Mouse (Mus musculus) forebrain, embryonic 16.5 days (tissue): Measurements from ENCODE around the gene Csf2rb. TPM values are rescaled to one million over a fixed set of nuclear protein-coding genes. Genes with fewer than 3 reads are reported as not detected.
"Not testable (repeated sequence)": the region's sequence is repeated elsewhere in the genome, so short reads cannot be mapped to it uniquely, and the experiment has no call there.

Experiments
- ATAC-seq: fragments of 200-750 bp; cut with Nextera tagmentation; 2 replicates; pipeline ENCODE4 v1.8.0; 2017; ENCODE audit warnings: mild to moderate bottlenecking, moderate library complexity
- H3K27ac ChIP-seq: fragments of 300-500 bp; sonication (generic); 2 replicates; pipeline ENCODE4 v1.5.1; 2014; ENCODE audit warnings: low read length, control low read depth
- H3K27me3 ChIP-seq: fragments of 300-500 bp; sonication (generic); replicated peaks from 2 replicates; pipeline ENCODE4 v1.6.1; 2014; ENCODE audit warnings: low read length; ENCODE audit not compliant: control insufficient read depth, insufficient read depth
- H3K36me3 ChIP-seq: fragments of 300-500 bp; sonication (generic); 2 replicates; pipeline ENCODE4 v1.6.1; 2014; ENCODE audit not compliant: control insufficient read depth, insufficient read depth
- H3K4me1 ChIP-seq: fragments of 300-500 bp; sonication (generic); replicated peaks from 2 replicates; pipeline ENCODE4 v1.6.1; 2014; ENCODE audit warnings: low read length; ENCODE audit not compliant: control insufficient read depth, insufficient read depth
- H3K4me2 ChIP-seq: fragments of 300-500 bp; sonication (generic); 2 replicates; pipeline ENCODE4 v1.6.1; 2014; ENCODE audit warnings: mild to moderate bottlenecking, low read length, control low read depth
- H3K4me3 ChIP-seq: fragments of 300-500 bp; sonication (generic); replicated peaks from 2 replicates; pipeline ENCODE4 v1.5.1; 2014; ENCODE audit warnings: mild to moderate bottlenecking, low read length, control low read depth
- H3K9ac ChIP-seq: fragments of 300-500 bp; sonication (generic); replicated peaks from 2 replicates; pipeline ENCODE4 v1.6.1; 2014; ENCODE audit warnings: low read depth, low read length, control low read depth
- H3K9me3 ChIP-seq: fragments of 300-500 bp; sonication (generic); 2 replicates; pipeline ENCODE4 v1.6.1; 2016; ENCODE audit warnings: low read length; ENCODE audit not compliant: control insufficient read depth
- WGBS: fragments of 180-500 bp; shearing (Covaris S2); extraction: QIAGEN DNeasy Blood & Tissue Kit; methylation state at CpG from one replicate; pipeline ENCODE4 v1.1.7; 2014; 5-methylcytosine and 5-hydroxymethylcytosine counted together
- polyA plus RNA-seq: library from polyadenylated mRNA; unstranded; fragments of >200 nt; fragmentation: Nextera tagmentation; extraction: Ambion mirVana; gene quantifications from 2 replicates; pipeline ENCODE4 v1.2.1, GENCODE M21; 2015

The Csf2rb gene
- polyA plus RNA-seq, 1 experiment from 2014 or later, result 0.27 TPM

DNA sequence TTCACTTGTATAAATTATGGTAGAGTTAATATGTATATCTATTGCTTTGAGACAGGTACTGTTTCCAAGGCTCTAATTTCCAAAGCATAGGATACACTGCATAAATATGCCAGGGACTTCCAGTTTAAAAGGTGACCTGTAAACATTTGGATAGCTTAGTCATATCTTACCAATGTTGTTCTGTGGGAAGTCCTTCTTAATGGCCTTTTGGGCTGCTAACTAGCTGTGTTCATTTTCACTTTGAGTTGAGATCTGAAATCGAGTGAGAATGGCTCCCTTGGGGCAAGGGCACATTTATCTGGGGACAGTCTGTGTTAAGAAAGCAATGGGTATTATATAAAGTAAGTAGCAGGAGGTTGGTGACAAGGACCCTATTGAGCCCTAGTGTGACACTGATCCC, 2.2 kb upstream of the Csf2rb start:
- Histone ChIP-seq H3K4me2 (no peak overlapping the region), H3K9me3 (no peaks in the 10 kb centered on the region), H3K4me3 (no peak overlapping the region), H3K36me3 (no peaks in the 10 kb centered on the region), H3K27ac (no peak overlapping the region), H3K9ac (no peak overlapping the region), H3K27me3 (no peaks in the 10 kb centered on the region), H3K4me1 (no peaks in the 10 kb centered on the region)
- no peak for ATAC-seq
- WGBS, result 87% methylated on average over 1 of the region's 1 CpGs

DNA sequence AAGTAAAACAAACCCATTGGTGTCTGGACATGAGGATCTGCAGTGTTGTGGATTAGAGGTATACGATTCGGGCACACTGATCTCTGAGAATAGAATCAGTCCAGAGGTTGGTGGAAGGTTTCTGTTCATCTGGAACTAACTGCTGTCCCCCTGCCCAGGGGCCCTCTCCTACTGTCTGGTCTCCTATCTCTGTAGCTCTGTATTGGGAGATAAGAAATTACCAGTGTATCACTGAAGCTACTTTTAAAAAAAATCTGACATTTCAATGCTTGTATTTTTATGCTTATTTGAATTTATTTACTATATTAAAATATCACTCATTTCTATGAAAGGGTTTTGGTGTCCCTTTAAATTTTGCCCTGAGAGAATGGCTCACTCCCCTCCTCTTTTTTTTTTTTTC, 1.3 kb upstream of the Csf2rb start:
- H3K4me1 ChIP-seq, result no peaks in the 10 kb centered on the region
- H3K27me3 ChIP-seq, result no peaks in the 10 kb centered on the region
- H3K4me2 ChIP-seq, result no peak overlapping the region
- no peaks in the 10 kb centered on the region for H3K36me3 ChIP-seq
- H3K9ac ChIP-seq, result no peak overlapping the region
- no peak overlapping the region for H3K4me3 ChIP-seq
- no peak overlapping the region for H3K27ac ChIP-seq
- ATAC-seq, result no peak
- WGBS, result 98% methylated on average over 2 of the region's 2 CpGs
- no peaks in the 10 kb centered on the region for H3K9me3 ChIP-seq

DNA sequence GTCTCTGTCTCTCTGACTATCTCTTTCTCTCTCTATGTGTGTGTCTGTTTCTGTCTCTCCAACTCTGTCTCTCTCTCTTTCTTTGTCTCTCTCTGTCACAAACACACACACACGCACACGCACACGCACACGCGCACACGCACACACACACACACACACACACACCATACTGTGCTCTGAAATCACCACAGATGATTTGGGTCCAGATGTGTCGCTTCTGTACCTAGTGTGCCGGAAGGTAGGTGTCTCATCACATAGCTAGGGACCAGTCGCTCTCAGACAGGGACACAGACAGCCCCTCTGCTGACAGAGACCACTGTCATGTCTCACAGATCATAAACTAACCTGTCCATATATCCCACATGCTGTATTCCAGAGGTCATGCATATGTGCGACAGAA, 1.2 kb downstream of the Csf2rb start:
- 92% methylated on average over 10 of the region's 10 CpGs for WGBS
- Histone ChIP-seq H3K27ac (no peak overlapping the region), H3K4me1 (no peaks in the 10 kb centered on the region), H3K9me3 (no peaks in the 10 kb centered on the region), H3K4me2 (no peak overlapping the region), H3K9ac (no peak overlapping the region), H3K4me3 (no peak overlapping the region), H3K36me3 (no peaks in the 10 kb centered on the region), H3K27me3 (no peaks in the 10 kb centered on the region)
- no peak for ATAC-seq

DNA sequence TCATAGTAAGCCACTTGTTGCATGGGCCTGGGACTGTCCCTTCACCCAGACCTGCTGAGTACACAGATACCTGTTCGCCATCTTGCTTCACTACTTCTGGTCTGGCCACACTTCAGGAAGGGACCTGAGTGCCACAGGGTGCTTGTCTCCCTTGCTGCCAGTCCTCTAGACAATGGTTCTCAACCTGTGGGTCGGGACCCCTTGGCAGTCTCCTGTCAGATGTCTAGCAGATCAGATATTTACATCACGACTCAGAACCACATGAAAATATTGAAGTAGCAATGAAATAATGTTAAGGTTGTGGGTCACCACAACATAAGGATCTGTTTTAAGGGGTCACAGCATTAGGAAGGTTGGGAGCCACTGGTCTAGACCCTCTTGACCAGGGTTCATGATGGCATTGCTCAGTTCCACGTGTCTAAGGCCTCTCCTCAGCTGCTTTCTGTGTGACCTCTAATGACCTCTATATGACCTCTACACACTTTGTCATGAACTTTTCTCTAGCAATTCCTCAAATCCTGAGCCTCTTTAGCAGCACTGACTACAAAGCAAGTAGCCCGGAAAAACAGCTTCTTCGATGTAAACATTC, 2.3 kb downstream of the Csf2rb start:
- H3K4me1 ChIP-seq, H3K27ac ChIP-seq, H3K9me3 ChIP-seq, ATAC-seq, H3K4me3 ChIP-seq, H3K27me3 ChIP-seq, H3K4me2 ChIP-seq, H3K9ac ChIP-seq, H3K36me3 ChIP-seq: not testable (repeated sequence)
- WGBS, result 86% methylated on average over 6 of the region's 6 CpGs

DNA sequence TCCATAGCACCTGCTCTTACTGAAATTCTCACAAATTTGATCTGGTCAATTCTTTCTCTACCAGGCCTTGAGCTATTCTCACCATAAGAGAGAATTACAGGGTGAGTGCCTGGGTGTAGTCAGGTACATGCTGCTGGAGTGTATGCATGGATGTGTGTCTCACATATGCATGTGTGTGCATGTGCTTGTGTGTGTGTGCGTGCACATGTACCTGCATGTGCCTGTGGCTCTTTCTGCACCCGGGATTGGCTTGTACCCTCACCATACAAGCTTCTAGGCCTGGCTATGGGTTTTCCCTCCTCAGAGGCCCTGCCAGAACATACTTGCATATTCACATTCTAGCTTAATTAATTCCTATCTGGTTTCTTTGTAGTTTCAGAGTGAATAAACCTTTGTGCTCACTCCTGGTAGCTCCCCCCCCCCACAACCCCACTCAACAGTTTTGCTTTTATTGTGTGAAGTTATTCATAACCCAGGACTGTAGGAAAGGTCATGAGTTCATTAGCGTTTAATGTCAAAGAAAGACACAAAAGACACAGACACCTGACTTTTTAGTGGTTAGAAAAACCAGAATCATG, 3.1 kb downstream of the Csf2rb start:
- Histone ChIP-seq H3K36me3 (no peaks in the 10 kb centered on the region), H3K4me2 (no peak overlapping the region), H3K4me3 (no peak overlapping the region), H3K9ac (no peak overlapping the region), H3K27ac (no peak overlapping the region), H3K27me3 (no peaks in the 10 kb centered on the region), H3K9me3 (no peaks in the 10 kb centered on the region), H3K4me1 (no peaks in the 10 kb centered on the region)
- ATAC-seq, result no peak
- WGBS, result 61% methylated on average over 3 of the region's 3 CpGs

DNA sequence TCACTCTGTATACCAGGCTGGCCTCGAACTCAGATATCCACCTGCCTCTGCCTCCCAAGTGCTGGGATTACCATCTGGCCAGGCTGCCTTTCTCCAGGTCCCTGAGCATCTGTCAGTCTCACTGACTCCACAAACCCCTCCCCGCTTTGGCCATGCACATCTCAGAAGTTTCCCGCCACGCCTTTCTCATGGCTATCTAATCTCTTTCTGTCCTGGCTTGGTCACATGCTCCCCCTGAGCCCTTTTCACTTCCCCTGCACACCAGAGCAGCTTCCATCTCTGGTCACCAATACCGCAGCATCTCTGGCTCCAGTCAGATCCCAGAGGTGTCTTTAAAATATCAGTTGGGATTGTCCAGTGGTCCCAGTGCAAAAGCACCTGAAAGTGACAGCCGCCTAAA, 4.4 kb downstream of the Csf2rb start:
- not testable (repeated sequence) for H3K9ac ChIP-seq, ATAC-seq, H3K27ac ChIP-seq, H3K27me3 ChIP-seq, H3K4me3 ChIP-seq, H3K4me2 ChIP-seq, H3K4me1 ChIP-seq, H3K36me3 ChIP-seq, H3K9me3 ChIP-seq
- 74% methylated on average over 6 of the region's 6 CpGs for WGBS

DNA sequence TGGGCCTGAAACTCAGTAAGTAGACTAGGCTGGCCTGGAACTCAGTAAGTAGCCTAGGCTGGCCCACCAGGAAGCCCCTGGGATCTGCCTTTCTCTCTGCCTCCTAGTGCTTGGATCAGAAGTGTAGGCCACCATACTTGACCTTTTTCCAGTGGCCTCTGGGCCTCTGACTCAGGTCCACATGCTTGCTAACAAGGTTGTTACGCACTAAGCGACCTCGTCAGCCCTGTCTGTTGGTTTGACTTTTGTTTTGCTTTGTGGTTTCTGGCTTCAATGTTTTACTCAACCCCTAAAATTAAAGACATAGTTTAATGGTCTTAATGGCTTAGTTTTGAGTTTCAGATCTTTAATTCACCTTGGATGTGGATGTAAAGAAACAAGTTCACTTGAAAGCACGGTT, 5.2 kb downstream of the Csf2rb start:
- 85% methylated on average over 4 of the region's 4 CpGs for WGBS
- ATAC-seq, result no peak
- Histone ChIP-seq H3K4me1 (no peaks in the 10 kb centered on the region), H3K36me3 (no peaks in the 10 kb centered on the region), H3K4me3 (no peak overlapping the region), H3K9me3 (no peaks in the 10 kb centered on the region), H3K27me3 (no peaks in the 10 kb centered on the region), H3K4me2 (no peak overlapping the region), H3K9ac (no peak overlapping the region), H3K27ac (no peak overlapping the region)

DNA sequence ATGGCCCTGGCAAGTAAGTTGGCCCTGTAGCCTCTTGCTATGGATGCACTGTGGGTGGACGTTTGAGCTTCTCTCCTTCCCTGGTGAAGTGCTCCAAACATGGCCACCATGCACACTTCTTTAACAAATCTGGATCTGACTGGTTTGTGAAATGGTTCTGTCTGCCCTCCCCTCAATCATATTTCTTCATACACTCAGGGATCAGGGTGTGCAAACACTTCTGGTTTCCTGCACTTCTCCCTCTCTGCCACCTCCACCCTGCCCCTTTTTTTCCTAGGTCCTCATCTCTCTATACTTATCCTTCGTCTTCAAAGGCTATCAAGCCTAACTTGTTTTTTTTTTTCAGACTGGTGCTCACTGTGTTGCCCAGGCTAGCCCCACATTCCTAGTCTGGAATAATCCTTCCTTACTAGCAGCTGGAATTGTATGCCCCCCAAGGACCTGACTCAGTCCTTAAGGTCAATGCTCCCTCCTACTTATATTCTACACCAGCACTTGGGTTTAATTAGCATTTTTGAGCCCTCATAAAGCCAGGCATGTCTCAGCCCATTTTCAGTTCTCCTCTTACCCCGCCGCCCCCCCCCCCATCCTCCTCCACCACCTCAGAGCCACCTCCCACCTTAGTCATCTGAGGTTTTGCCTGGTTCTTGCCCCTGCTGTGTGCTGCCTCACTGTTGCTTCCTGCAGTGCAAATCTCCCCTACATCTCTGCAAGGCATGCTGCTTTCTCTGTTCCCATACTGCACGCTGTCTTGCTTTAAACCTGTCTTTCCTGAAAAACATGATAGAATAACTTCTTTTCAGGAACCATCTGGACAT, 6.2 kb downstream of the Csf2rb start:
- Histone ChIP-seq H3K9ac (no peak overlapping the region), H3K4me1 (no peaks in the 10 kb centered on the region), H3K36me3 (no peaks in the 10 kb centered on the region), H3K4me2 (no peak overlapping the region), H3K9me3 (no peaks in the 10 kb centered on the region), H3K4me3 (no peak overlapping the region), H3K27ac (no peak overlapping the region), H3K27me3 (no peaks in the 10 kb centered on the region)
- no peak for ATAC-seq
- WGBS, result 73% methylated on average over 5 of the region's 5 CpGs

DNA sequence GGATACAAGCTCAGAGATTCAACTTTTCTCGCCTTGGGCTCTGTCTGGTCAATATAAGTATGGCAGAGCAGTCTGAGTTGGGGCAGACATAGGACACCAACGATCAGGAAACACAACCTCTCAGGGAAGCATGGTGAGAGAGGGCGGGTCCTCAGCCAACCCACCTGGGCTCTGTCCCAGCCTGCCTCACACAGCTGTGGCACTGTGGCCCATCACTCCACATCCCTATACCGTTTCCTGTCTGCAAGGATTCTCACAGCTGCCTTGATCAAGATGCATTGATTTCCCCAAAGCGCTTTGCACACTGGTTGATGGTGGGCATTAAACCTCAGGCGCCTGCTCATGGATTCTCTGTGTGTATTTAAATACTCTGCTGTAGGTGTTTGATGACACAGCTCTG, 7.4 kb downstream of the Csf2rb start:
- no peaks in the 10 kb centered on the region for H3K36me3 ChIP-seq
- H3K4me2 ChIP-seq, result no peak overlapping the region
- H3K4me1 ChIP-seq, result no peaks in the 10 kb centered on the region
- no peak overlapping the region for H3K4me3 ChIP-seq
- WGBS, result 76% methylated on average over 6 of the region's 6 CpGs
- no peaks in the 10 kb centered on the region for H3K27me3 ChIP-seq
- no peak overlapping the region for H3K9ac ChIP-seq
- no peak for ATAC-seq
- H3K27ac ChIP-seq, result no peak overlapping the region
- H3K9me3 ChIP-seq, result no peaks in the 10 kb centered on the region
